Mouse (Mus musculus) cerebellum, postnatal 36 days (tissue): Measurements from ENCODE around the gene Tekt3.

ENCODE experiments used
- DNase-seq, 2 experiments: peaks; one replicate each; pipeline ENCODE4 v3.0.0; 2021 to 2022; ENCODE audit warnings: mixed read lengths in 2 of 2

Gene Tekt3

GRCm38 (mm10) chr11:63127513-63127912 lies 66.1 kb downstream of the Tekt3 start:
- DNase-seq: no peak

- DNase-seq: no peak
These were observed 67.3 kb downstream of the Tekt3 start, which contains the start of gene Pmp22 for GRCm38 (mm10) chr11:63128784-63129183. Gene Pmp22, plus strand, starts transcription at chr11:63128982.

DNA sequence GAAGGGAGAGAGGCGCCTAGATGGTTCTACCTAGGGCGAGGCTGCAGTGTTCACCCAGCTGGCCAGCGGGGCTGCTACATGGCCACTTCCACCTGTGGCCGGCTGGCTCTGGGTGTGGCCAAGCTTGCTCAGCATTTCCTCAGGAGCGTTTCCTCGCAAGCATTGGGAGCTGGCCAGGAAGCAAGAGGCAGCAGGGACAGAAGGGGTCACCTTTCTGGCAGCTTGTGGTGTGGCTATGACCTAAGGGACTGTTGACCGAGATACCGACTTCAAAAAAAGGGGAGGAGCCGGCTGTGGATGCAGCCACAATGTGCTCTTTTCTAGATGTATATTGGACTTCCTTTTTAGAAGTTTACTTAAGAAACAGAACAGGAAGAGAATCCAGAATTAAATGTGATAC lies 67.9 kb downstream of the Tekt3 start:
- DNase-seq: no peak

DNA sequence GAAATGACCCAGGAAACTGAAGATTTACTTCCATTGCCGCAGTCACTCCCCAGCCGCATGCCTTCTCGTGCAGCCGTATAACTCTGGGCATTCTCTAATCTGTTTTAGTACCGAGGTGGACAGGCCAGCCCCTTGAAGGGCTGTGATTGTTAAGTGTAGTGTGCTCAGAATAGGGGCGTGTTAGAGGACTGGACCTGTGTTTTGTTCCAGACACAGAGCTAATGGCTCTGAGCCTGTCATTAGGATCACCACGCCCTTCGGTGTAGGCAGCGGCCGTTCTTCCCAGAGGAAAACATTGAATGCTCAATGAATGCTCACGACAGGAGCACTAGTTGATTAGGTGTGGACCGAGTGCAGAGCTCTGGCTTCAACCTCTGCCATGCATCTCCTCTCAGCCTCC lies 68.4 kb downstream of the Tekt3 start:
- peak in 1 of 2 experiments; percentile 9 for DNase-seq

GRCm38 (mm10) chr11:63130497-63130896 lies 69.0 kb downstream of the Tekt3 start:
- peak; percentile 71 to 75 for DNase-seq

DNA sequence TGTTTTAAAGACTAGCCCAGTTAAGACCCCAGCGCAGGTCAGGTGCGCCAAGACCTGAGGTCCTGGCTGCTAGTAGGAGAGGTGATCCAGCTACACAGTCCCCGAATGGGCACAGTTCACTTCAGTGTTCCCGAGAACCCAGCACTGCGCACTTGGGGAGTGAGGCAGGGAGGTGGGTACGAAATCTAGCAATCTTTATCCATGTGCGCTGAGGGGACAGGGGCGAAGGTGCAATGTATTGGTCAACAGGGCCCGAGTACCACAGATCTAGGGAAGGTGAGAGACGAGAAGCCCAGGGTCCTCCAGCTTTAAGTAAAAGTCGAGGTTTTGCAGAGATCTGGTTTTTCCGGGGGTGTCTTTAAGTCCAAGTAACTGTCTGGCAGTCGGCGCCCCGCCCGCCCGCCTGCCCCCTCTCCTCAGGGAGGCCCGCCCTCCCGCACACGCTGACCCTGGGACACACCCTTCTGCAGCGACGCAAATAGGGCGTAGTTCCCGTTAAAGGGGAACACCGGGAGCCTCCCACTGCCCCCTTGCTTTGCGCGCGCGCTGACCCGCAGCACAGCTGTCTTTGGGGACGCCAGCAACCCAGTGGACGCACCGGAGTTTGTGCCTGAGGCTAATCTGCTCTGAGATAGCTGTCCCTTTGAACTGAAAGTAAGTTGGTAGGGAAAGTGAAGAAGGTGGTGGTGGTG lies 69.7 kb downstream of the Tekt3 start:
- DNase-seq: peak in 1 of 2 experiments; percentile 12

- DNase-seq: no peak
These were observed 70.2 kb downstream of the Tekt3 start for GRCm38 (mm10) chr11:63131693-63132040.

GRCm38 (mm10) chr11:63132151-63132500 lies 70.7 kb downstream of the Tekt3 start:
- DNase-seq: no peak

GRCm38 (mm10) chr11:63132501-63133435 lies 71.3 kb downstream of the Tekt3 start:
- DNase-seq: peak; percentile 50 to 59

- DNase-seq: no peak
These were observed 72.6 kb downstream of the Tekt3 start for GRCm38 (mm10) chr11:63134021-63134420.

DNA sequence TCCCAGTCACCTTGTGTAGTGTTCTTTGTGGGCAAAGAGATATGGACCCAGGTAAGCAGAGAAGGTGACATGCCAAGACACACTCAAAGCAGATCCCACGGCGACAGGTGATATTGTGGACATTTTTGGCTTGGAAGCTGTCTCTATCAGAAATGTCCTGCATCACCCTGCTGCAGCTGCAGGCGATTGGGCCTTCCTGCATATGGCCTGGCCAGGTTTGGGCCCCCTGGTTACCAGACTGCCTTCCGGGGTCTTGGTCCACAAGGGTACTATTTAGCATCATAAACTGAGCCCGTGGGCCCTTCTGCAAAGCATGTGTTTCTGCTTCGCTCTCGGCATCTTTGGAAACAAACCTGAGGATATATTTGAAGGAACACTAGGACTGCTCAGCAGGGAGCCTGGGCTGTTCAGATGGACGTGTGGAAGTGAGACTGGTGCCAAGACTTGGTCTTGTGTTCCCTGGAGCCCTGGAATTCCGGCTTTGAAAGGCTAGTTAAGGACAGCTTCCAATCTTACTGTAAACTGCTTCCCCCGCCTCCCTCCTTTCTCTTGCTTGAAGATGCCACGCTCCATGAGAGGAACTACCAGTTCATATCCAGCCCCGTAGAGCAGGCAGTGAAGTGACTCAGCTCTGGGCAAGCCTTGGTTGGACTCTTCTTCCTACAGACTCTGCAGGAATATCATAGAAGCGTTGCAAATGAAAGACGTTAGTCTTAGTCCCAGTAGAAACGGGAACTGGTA lies 73.5 kb downstream of the Tekt3 start:
- DNase-seq: peak in 1 of 2 experiments; percentile 17

DNA sequence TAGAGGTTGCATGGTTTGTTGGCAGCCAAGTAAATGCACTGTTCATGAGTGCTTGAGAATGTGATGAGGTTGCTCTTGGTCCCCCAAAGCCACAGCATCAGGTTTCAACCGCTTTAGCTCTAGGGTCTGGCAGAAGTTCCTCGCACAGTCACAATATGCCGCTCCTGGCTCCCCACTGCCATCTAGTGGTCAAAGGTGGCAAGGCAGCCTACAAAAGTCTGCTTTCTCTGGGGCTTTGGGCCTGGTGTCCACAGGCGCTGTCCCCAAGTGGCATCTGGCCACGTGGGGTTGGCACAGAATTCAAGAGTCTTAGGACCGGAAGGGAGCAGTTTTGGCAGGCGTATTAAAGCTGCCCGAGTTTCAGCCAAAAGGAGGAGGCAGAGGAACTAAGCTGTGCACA lies 74.2 kb downstream of the Tekt3 start:
- DNase-seq: peak; percentile 89 to 92

DNA sequence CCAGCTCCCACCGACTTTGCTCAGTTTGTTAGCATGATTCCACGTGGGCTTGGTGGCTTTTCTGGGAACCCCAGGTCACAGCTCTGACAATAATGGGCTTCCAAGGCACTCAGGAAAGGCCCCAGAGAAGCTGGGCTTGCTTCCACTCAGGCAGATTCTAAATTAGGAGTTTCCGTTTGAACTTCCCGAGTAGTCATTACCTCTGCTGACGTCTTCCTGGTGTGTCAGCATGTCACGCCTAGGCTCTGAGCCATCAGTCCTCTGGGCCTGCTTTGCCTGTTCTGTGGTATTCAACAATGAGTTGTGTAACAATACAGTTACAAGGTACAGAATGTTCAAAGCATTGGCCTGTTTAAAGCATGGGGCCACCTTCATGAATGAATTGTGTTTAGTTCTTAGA lies 74.8 kb downstream of the Tekt3 start:
- no peak for DNase-seq

DNA sequence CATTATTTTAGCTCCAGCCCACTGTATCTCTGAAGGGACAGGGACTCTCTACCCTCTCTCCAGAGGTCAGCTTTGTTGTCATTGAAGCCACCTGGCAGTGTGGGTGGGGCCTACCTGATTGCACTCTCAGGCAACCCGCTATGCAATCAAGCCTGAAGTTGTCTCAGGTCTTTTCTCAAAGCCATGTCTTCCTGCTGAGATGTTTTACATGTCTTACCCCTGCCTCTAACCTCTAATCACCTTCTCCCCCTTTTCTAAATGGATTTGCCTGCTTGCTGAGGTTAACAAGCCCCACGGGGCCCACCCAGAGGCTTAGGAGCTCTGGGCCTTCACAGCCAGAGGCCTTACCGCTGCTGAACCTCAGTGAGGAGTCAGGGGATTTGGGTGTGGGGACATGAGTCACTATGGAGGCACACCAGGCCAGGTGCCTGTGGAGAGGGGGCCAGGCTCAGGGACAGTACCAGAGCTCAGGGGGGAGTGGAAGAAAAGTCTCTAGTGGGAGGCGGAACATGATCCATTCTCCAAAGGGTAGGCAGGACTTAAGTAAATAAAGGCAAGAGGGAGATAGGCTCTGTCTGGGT lies 75.5 kb downstream of the Tekt3 start:
- DNase-seq: no peak

DNA sequence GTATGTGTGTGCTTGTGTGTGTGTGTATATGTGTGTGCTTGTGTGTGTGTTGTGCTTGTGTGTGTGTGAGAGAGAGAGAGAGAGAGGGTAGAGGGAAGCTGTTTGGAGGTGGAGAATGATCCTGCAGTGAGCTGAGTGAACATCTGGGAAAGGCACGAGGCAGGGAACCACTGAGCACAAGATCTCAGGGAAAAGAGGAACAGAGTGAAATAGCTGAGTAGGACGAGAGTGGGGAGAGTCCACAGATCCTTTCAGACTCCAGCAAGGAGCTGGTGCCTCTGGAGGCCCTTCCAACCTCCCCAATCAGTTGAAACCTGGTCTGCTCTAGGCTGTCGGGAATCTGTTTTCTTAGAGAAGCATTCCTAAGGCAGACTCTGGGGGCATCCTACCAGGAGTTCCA lies 77.3 kb downstream of the Tekt3 start:
- no peak for DNase-seq

- no peak for DNase-seq
These were observed 80.9 kb downstream of the Tekt3 start for GRCm38 (mm10) chr11:63142311-63142710.

DNA sequence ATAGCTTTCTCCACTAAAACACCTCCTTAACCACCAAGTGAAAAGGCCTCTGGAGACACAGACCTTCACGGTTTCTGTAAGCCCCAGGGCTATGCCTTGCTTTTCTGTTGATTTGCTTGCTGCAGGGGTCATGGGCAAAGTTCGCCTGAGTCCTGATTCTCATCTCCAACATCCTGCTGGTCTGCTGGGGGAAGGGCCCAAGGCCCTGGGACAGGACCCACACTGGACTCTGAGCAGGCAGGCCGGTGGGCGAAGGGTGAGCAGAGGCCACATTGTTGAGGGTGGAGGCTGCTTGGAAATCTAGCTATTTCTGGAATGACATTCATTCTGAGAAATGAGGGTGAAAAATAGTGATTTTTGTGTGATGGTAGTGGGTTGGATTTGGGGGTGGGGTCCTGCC lies 81.4 kb downstream of the Tekt3 start:
- no peak for DNase-seq

DNA sequence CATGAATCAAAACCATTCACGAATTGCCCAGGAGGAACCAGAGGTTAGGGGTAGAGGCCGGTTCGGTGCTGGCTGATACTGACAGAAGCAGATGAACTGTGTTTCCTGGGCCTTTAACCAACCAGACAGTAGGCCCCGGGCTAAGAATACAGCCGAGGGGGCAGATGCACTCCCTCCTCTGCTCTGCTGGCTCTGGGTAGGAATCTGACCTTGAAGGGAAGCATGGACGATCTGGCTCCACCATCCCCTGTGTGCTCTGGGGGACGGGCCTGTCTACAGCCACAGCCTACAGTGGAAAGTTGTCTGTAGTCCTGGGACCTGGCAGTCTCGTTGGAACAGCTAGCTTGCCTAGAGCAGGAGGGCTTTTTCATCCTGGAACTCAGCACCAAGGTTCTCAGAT lies 82.0 kb downstream of the Tekt3 start:
- no peak for DNase-seq
